In the genomic region with DNA sequence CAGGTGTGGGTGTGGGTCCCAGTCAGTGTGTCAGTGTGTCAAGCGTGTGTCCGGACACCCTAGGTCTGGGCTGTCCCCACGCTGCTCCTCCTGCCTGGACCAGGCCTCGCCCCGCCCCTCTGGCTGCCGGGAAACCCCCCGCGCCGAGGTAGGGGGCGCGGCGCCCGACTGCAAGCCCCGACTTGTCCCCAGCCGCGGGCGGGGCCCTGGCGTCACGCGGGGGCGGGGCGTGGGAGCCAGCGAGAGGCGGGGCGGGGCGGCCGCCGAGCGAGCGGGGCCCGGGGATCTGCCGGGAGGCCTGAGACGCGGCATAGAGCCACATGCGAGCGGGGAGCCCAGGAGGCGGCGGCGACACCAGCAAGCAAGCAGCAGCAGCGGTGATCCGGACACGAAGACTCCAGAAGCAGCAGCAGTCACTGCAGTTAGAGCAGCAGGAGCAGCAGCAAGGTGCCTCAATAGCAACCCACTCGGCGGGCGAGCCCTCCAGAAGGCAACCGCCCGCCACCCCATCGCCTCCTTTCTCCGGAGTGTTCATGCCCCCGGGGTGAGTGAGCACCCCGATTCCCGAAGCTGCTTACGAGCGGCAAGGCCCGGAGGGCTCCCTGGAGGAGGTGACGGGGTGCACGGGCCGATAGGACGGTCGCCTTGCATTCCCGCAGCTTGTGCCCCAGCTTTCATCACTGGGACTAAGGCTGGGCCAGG, we compare ENCODE assay signal across 8 mouse cellular contexts. TPM values are rescaled to one million over a fixed set of nuclear protein-coding genes. Genes with fewer than 3 reads are reported as not detected.
DNase-seq lines count a peak whose midpoint lies in the region; ATAC-seq and TF ChIP-seq lines count a peak whose summit lies in the region.

No protein-coding gene starts in this region.

- no peak for TF ChIP-seq CTCF in Patski (IDR thresholded peaks at IDR 0.05)

- DNase-seq in Patski (ENCODE audit: low read depth, low spot score), result no peak
- DNase-seq in cerebellum, adult 9-11 months, result peak; percentile 91
- peak; percentile 80 to 85 for DNase-seq in frontal cortex, postnatal 10 days (ENCODE audit: low spot score in 2 of 2)
- DNase-seq in hindbrain, embryonic 11.5 days (ENCODE audit: low spot score), result peak; percentile 82
- peak; percentile 73 to 75 for DNase-seq in layer of hippocampus, postnatal 25 days (ENCODE audit: extremely low spot score in 1 of 2, low spot score in 1 of 2)
- peak; percentile 94 to 96 for DNase-seq in lung, postnatal 4 days
- peak; percentile 88 for DNase-seq in retina, postnatal 1 day
- peak; percentile 83 for DNase-seq in urinary bladder, adult 2 months (ENCODE audit: low spot score)

- peak overlapping the region; percentile 73 for H3K4me3 ChIP-seq in hindbrain, embryonic 11.5 days (ENCODE audit: low read depth, low read length)

- 0 out of 2 replicates have a peak overlapping the region, but pooled peaks have one; percentile 36 for H3K27ac ChIP-seq in hindbrain, embryonic 11.5 days (ENCODE audit: low read depth, low read length)

- ATAC-seq in Patski, result peak; percentile 51
- peak; percentile 15; the same call in 1 of the 2 replicates for ATAC-seq in hindbrain, embryonic 11.5 days (ENCODE audit: low FRiP score)

- under 1% methylated on average over 59 of the region's 61 CpGs for WGBS in hindbrain, embryonic 11.5 days

- no peaks in the 10 kb centered on the region for H3K27me3 ChIP-seq in Patski
- H3K27me3 ChIP-seq in hindbrain, embryonic 11.5 days (ENCODE audit: control insufficient read depth, insufficient read depth, low read length), result no peaks in the 10 kb centered on the region

- POLR2A ChIA-PET in Patski (lab: Charles Lee), result no interaction called here

- peaks cover 11% of the 10 kb centered on the region for H3K4me1 ChIP-seq in hindbrain, embryonic 11.5 days (replicated peaks; ENCODE audit: control insufficient read depth, insufficient read depth, low read length)

- CTCF ChIA-PET in Patski (lab: Charles Lee), result interaction anchor here (1.1 kb wide), 1 partner anchor 15 kb away, joined by 3 read pairs; no protein-coding TSS in a partner anchor

- H3K9ac ChIP-seq in hindbrain, embryonic 11.5 days (ENCODE audit: low read depth, low read length), result peak overlapping the region; percentile 61

- in situ Hi-C loops in Patski (cut with MboI; ENCODE audit: low pct_unique_long_range_greater_than_20kb), result no loop called here

- H3K9me3 ChIP-seq in hindbrain, embryonic 11.5 days (ENCODE audit: control insufficient read depth, low read length), result no peaks in the 10 kb centered on the region

- peak overlapping the region; percentile 98 for H3K4me2 ChIP-seq in hindbrain, embryonic 11.5 days (replicated peaks; ENCODE audit: low read depth, low read length)

- H3K36me3 ChIP-seq in hindbrain, embryonic 11.5 days (ENCODE audit: control insufficient read depth, insufficient read depth, low read length), result no peaks in the 10 kb centered on the region

RNA-seq across cellular contexts. Expression of gene Bbc3, which starts 1.3 kb away (rescaled TPM):
- polyA plus RNA-seq in Patski (2021), result 12.6 TPM
- polyA plus RNA-seq in hindbrain, embryonic 11.5 days (2014; fragmentation: Nextera tagmentation; extraction: Ambion mirVana), result 6.4 and 8.1 TPM in 2 replicates
- 10 to 100 TPM; 14.0 to 20.0 TPM for total RNA-seq in layer of hippocampus, postnatal 25 days (2021)
- polyA plus RNA-seq in urinary bladder, adult 2 months (2012; rRNA removed), result 5.0 and 5.2 TPM in 2 replicates

RNA-seq across cellular contexts. Expression of gene Ccdc9, which starts 22.9 kb away (rescaled TPM):
- 78.2 TPM for polyA plus RNA-seq in Patski (2021)
- 18.2 and 19.2 TPM in 2 replicates for polyA plus RNA-seq in hindbrain, embryonic 11.5 days (2014; fragmentation: Nextera tagmentation; extraction: Ambion mirVana)
- total RNA-seq in layer of hippocampus, postnatal 25 days (2021), result 10 to 100 TPM; 59.6 to 77.3 TPM
- polyA plus RNA-seq in urinary bladder, adult 2 months (2012; rRNA removed), result 61.4 and 104 TPM in 2 replicates

RNA-seq across cellular contexts. Expression of gene Inafm1, which starts 36.1 kb away (rescaled TPM):
- polyA plus RNA-seq in Patski (2021), result 13.0 TPM
- 11.0 and 13.8 TPM in 2 replicates for polyA plus RNA-seq in hindbrain, embryonic 11.5 days (2014; fragmentation: Nextera tagmentation; extraction: Ambion mirVana)
- total RNA-seq in layer of hippocampus, postnatal 25 days (2021), result 10 to 100 TPM; 29.4 to 34.2 TPM
- 26.5 and 36.7 TPM in 2 replicates for polyA plus RNA-seq in urinary bladder, adult 2 months (2012; rRNA removed)

RNA-seq across cellular contexts. Expression of gene C5ar1, which starts 50.1 kb away (rescaled TPM):
- polyA plus RNA-seq in Patski (2021), result not detected
- 0.46 and 1.3 TPM in 2 replicates for polyA plus RNA-seq in hindbrain, embryonic 11.5 days (2014; fragmentation: Nextera tagmentation; extraction: Ambion mirVana)
- total RNA-seq in layer of hippocampus, postnatal 25 days (2021), result 1 to 10 TPM; 1.1 TPM
- 11.8 and 16.8 TPM in 2 replicates for polyA plus RNA-seq in urinary bladder, adult 2 months (2012; rRNA removed)
